22 mouse cellular contexts compared by ENCODE assay signal in genomic region chr9:114522041-114522440, GRCm38 (mm10). TPM values are rescaled to one million over a fixed set of nuclear protein-coding genes. Genes with fewer than 3 reads are reported as not detected.
DNase-seq lines count a peak whose midpoint lies in the region; ATAC-seq and TF ChIP-seq lines count a peak whose summit lies in the region.
"Had no signal": no experiment of that assay in that cellular context is flagged by ENCODE, and none has a peak within 500 bp of the region (broad histone marks: within the 10 kb centered on the region; RNA-seq: fewer than 3 reads in every experiment).

No protein-coding gene starts in this region.

- no peak overlapping the region for H3K4me3 ChIP-seq in layer of hippocampus, adult 2 months
- H3K4me3 ChIP-seq in CH12.LX (replicated peaks in 1 of 3; ENCODE audit: low read depth in 2 of 3, low read length in 2 of 3, poor library complexity in 1 of 3): no peak overlapping the region
- H3K4me3 ChIP-seq in ES-Bruce4 (ENCODE audit: low read depth, low read length): no peak overlapping the region
- no peak overlapping the region for H3K4me3 ChIP-seq in liver, embryonic 16.5 days (ENCODE audit: low read depth, low read length)
- H3K4me3 ChIP-seq: embryonic facial prominence, embryonic 15.5 days; forebrain, embryonic 12.5 days; hindbrain, embryonic 15.5 days; left cerebral cortex, adult 2 months; midbrain, embryonic 10.5 days; stomach, embryonic 15.5 days had no signal

- in situ Hi-C loops in CH12.LX (cut with MboI; ENCODE audit: low pct_ligation_motif_present, low pct_unique_long_range_greater_than_20kb, low sequenced_read_pairs): no loop called here

- dilution Hi-C loops in CH12.LX (cut with MboI; ENCODE audit: extremely low pct_ligation_motif_present, extremely low pct_unique_long_range_greater_than_20kb, low sequenced_read_pairs): no loop called here

- H3K4me2 ChIP-seq in CH12.LX (ENCODE audit: insufficient read depth, low read depth, poor library complexity, severe bottlenecking): no peak overlapping the region
- no peak overlapping the region for H3K4me2 ChIP-seq in liver, embryonic 16.5 days (ENCODE audit: low read depth, low read length)
- H3K4me2 ChIP-seq: embryonic facial prominence, embryonic 15.5 days; forebrain, embryonic 12.5 days; hindbrain, embryonic 15.5 days; stomach, embryonic 15.5 days had no signal

- H3K36me3 ChIP-seq in CH12.LX (replicated peaks in 1 of 2; ENCODE audit: control insufficient read depth in 1 of 2, insufficient read depth in 1 of 2, low read length in 1 of 2) (no peaks in the 10 kb centered on the region), ES-Bruce4 (ENCODE audit: control insufficient read depth, insufficient read depth, low read length, poor library complexity, severe bottlenecking) (peaks cover 19% of the 10 kb centered on the region)
- no peaks in the 10 kb centered on the region for H3K36me3 ChIP-seq in liver, embryonic 16.5 days (ENCODE audit: control insufficient read depth, insufficient read depth)
- H3K36me3 ChIP-seq: embryonic facial prominence, embryonic 15.5 days; forebrain, embryonic 12.5 days; hindbrain, embryonic 15.5 days; stomach, embryonic 15.5 days had no signal

- 29% methylated on average over 5 of the region's 5 CpGs for WGBS in liver, embryonic 16.5 days (ENCODE audit: insufficient replicate concordance)

- no peak for ATAC-seq in liver, embryonic 16.5 days (ENCODE audit: low read depth)
- ATAC-seq: Patski had no signal

- peak; percentile 52 for TF ChIP-seq CTCF in layer of hippocampus, adult 2 months (conservative IDR thresholded peaks at IDR 0.05)
- TF ChIP-seq CTCF in CH12.LX (conservative IDR thresholded peaks at IDR 0.05 in 1 of 2, IDR thresholded peaks at IDR 0.05 in 1 of 2; ENCODE audit: low read depth in 2 of 2, low read length in 2 of 2) (peak in 1 of 2 experiments; percentile 58; a peak in 3 of 4 replicates), ES-Bruce4 (IDR thresholded peaks at IDR 0.05; ENCODE audit: low read depth, low read length) (peak; percentile 23)

- no peaks in the 10 kb centered on the region for H3K27me3 ChIP-seq in CH12.LX (replicated peaks)
- H3K27me3 ChIP-seq in ES-Bruce4 (ENCODE audit: control insufficient read depth, insufficient read depth, low read length, poor library complexity, severe bottlenecking): no peaks in the 10 kb centered on the region
- no peaks in the 10 kb centered on the region for H3K27me3 ChIP-seq in liver, embryonic 16.5 days (ENCODE audit: control insufficient read depth, insufficient read depth, low read depth, low read length)
- H3K27me3 ChIP-seq: embryonic facial prominence, embryonic 15.5 days; hindbrain, embryonic 15.5 days; Patski; stomach, embryonic 15.5 days had no signal

- no peak for TF ChIP-seq POLR2A in CH12.LX (IDR thresholded peaks at IDR 0.05; ENCODE audit: low read depth, low read length)
- TF ChIP-seq POLR2A in ES-Bruce4 (IDR thresholded peaks at IDR 0.05; ENCODE audit: insufficient read depth, low read length): no peak

- TF ChIP-seq EP300 in CH12.LX (IDR thresholded peaks at IDR 0.05; ENCODE audit: low read length): no peak
- TF ChIP-seq EP300 in ES-Bruce4 (IDR thresholded peaks at IDR 0.05; ENCODE audit: insufficient read depth, low read depth, low read length): no peak

- H3K9me3 ChIP-seq in CH12.LX (replicated peaks; ENCODE audit: low read length) (no peaks in the 10 kb centered on the region), ES-Bruce4 (replicated peaks; ENCODE audit: control insufficient read depth, insufficient read depth, low read length, poor library complexity, severe bottlenecking) (no peaks in the 10 kb centered on the region)
- H3K9me3 ChIP-seq in liver, embryonic 16.5 days (replicated peaks; ENCODE audit: control insufficient read depth, low read length): no peaks in the 10 kb centered on the region
- H3K9me3 ChIP-seq: embryonic facial prominence, embryonic 15.5 days; forebrain, embryonic 12.5 days; hindbrain, embryonic 15.5 days; midbrain, embryonic 10.5 days; stomach, embryonic 15.5 days had no signal

- peak; percentile 24 for TF ChIP-seq RAD21 in CH12.LX (IDR thresholded peaks at IDR 0.05; ENCODE audit: low read depth, low read length)

- H3K27ac ChIP-seq in layer of hippocampus, adult 2 months: no peak overlapping the region
- H3K27ac ChIP-seq in CH12.LX (ENCODE audit: insufficient read depth, low read depth): no peak overlapping the region
- peak overlapping the region; percentile 10; the same call in 1 of the 2 replicates for H3K27ac ChIP-seq in ES-Bruce4 (ENCODE audit: insufficient read depth, low read length)
- peak overlapping the region; percentile 68; the same call in 1 of the 2 replicates for H3K27ac ChIP-seq in liver, embryonic 16.5 days (ENCODE audit: low read length)
- H3K27ac ChIP-seq: embryonic facial prominence, embryonic 15.5 days; forebrain, embryonic 12.5 days; hindbrain, embryonic 15.5 days; left cerebral cortex, adult 2 months; midbrain, embryonic 10.5 days; stomach, embryonic 15.5 days had no signal

- DNase-seq in layer of hippocampus, adult 2 months (ENCODE audit: low spot score in 2 of 2): no peak
- DNase-seq in layer of hippocampus, postnatal 10 days (ENCODE audit: low spot score in 2 of 2): no peak
- no peak for DNase-seq in CH12.LX (ENCODE audit: extremely low read depth)
- no peak for DNase-seq in adrenal gland, adult 18-20 months (ENCODE audit: low spot score in 2 of 2)
- DNase-seq in adrenal gland, adult (ENCODE audit: inconsistent age in 2 of 2, low spot score in 1 of 2): no peak
- DNase-seq: adrenal gland, adult 8-10 months; cerebellum, adult 2 months; heart, adult 18-20 months; heart, postnatal 10 days; kidney, adult 9 months; spleen, adult 18-20 months had no signal

- H3K4me1 ChIP-seq in CH12.LX (ENCODE audit: control insufficient read depth in 1 of 2, insufficient read depth in 2 of 2): peaks cover 6 to 23% of the 10 kb centered on the region in 2 experiments
- peaks cover 2% of the 10 kb centered on the region for H3K4me1 ChIP-seq in ES-Bruce4 (ENCODE audit: control insufficient read depth, insufficient read depth, low read length)
- peaks cover 9% of the 10 kb centered on the region for H3K4me1 ChIP-seq in liver, embryonic 16.5 days (ENCODE audit: control insufficient read depth, low read depth, low read length)

- no peaks in the 10 kb centered on the region for H3K79me2 ChIP-seq in CH12.LX (replicated peaks; ENCODE audit: control insufficient read depth, extremely low read depth, insufficient read depth, poor library complexity, severe bottlenecking)

- H3K9ac ChIP-seq in CH12.LX (ENCODE audit: insufficient read depth, low read depth): no peak overlapping the region
- no peak overlapping the region for H3K9ac ChIP-seq in ES-Bruce4 (ENCODE audit: low read depth, poor library complexity, severe bottlenecking)
- no peak overlapping the region for H3K9ac ChIP-seq in liver, embryonic 16.5 days (ENCODE audit: low read depth, low read length)
- H3K9ac ChIP-seq: embryonic facial prominence, embryonic 15.5 days; forebrain, embryonic 12.5 days; hindbrain, embryonic 15.5 days; stomach, embryonic 15.5 days had no signal

TF ChIP-seq in CH12.LX, 34 proteins besides CTCF, POLR2A, EP300 and RAD21:
- TF ChIP-seq SMC3 (IDR thresholded peaks at IDR 0.05; ENCODE audit: low read depth, low read length): peak; percentile 60
- TF ChIP-seq JUND (conservative IDR thresholded peaks at IDR 0.05; ENCODE audit: low read depth, low read length): no peak
- no peak for TF ChIP-seq MXI1 (IDR thresholded peaks at IDR 0.05; ENCODE audit: low read depth, low read length)

RNA-seq across cellular contexts. Expression of gene C130032M10Rik, which starts 6.5 kb away (rescaled TPM):
- not detected for total RNA-seq in layer of hippocampus, adult 2 months (2021)
- total RNA-seq in layer of hippocampus, postnatal 10 days (2021): not detected
- total RNA-seq in CH12.LX (2012; rRNA removed): not detected in 2 replicates
- total RNA-seq in CH12.LX (2014; rRNA removed): not detected in 2 replicates
- polyA plus RNA-seq in CH12.LX (2012; ENCODE audit: insufficient read length, low read depth): not detected in 2 replicates
- polyA plus RNA-seq in ES-Bruce4 (2011; ENCODE audit: insufficient read depth, insufficient read length, low read depth, missing spikeins): not detected in 2 replicates
- polyA plus RNA-seq in liver, embryonic 16.5 days (2015; fragmentation: Nextera tagmentation; extraction: Ambion mirVana): not detected in 2 replicates
- not detected for total RNA-seq in adrenal gland, adult 18-20 months (2021)
- total RNA-seq: heart, adult 18-20 months; heart, postnatal 10 days; layer of hippocampus, adult 18-20 months; left cerebral cortex, adult 2 months; neutrophil, adult 5-6 weeks had no signal
- polyA plus RNA-seq: cerebellum, adult 2 months; forebrain, embryonic 12.5 days; hindbrain, embryonic 15.5 days; Patski had no signal

RNA-seq across cellular contexts. Expression of gene Ccr4, which starts 17.3 kb away (rescaled TPM):
- not detected for total RNA-seq in layer of hippocampus, adult 2 months (2021)
- not detected for total RNA-seq in layer of hippocampus, postnatal 10 days (2021)
- total RNA-seq in CH12.LX (2012; rRNA removed) (0.08 TPM in 2 replicates), CH12.LX (2014; rRNA removed) (0.36 and 0.55 TPM in 2 replicates)
- polyA plus RNA-seq in CH12.LX (2012; ENCODE audit: insufficient read length, low read depth) (0.65 and 0.74 TPM in 2 replicates), ES-Bruce4 (2011; ENCODE audit: insufficient read depth, insufficient read length, low read depth, missing spikeins) (0.57 and 1.4 TPM in 2 replicates)
- polyA plus RNA-seq in liver, embryonic 16.5 days (2015; fragmentation: Nextera tagmentation; extraction: Ambion mirVana): not detected in 2 replicates
- total RNA-seq in adrenal gland, adult 18-20 months (2021): not detected
- total RNA-seq: adrenal gland, adult 8-10 months; heart, adult 18-20 months; layer of hippocampus, adult 18-20 months; left cerebral cortex, adult 2 months; neutrophil, adult 5-6 weeks had no signal
- polyA plus RNA-seq: cerebellum, adult 2 months; forebrain, embryonic 12.5 days; hindbrain, embryonic 15.5 days; midbrain, embryonic 10.5 days; Patski had no signal

RNA-seq across cellular contexts. Expression of gene Trim71, which starts 42.1 kb away (rescaled TPM):
- 1 to 10 TPM; 1.3 to 1.4 TPM for total RNA-seq in layer of hippocampus, adult 2 months (2021)
- under 1 TPM; 0.18 to 0.27 TPM for total RNA-seq in layer of hippocampus, postnatal 10 days (2021)
- total RNA-seq in CH12.LX (2012; rRNA removed) (under 0.01 and 0.04 TPM in 2 replicates), CH12.LX (2014; rRNA removed) (not detected in 2 replicates)
- polyA plus RNA-seq in CH12.LX (2012; ENCODE audit: insufficient read length, low read depth) (0.03 TPM in 1 of 2 replicates, not detected in the other), ES-Bruce4 (2011; ENCODE audit: insufficient read depth, insufficient read length, low read depth, missing spikeins) (120 and 122 TPM in 2 replicates)
- 0.69 and 0.71 TPM in 2 replicates for polyA plus RNA-seq in liver, embryonic 16.5 days (2015; fragmentation: Nextera tagmentation; extraction: Ambion mirVana)
- not detected for total RNA-seq in adrenal gland, adult 18-20 months (2021)
- total RNA-seq: heart, adult 18-20 months; heart, postnatal 10 days; neutrophil, adult 5-6 weeks had no signal
- polyA plus RNA-seq: Patski had no signal

Comparison
In these comparisons a context has a peak if more than half of its experiments do, and no peak if none do; other contexts are left out.
1. H3K27ac ChIP-seq: peak in ES-Bruce4 (single experiment) and liver, embryonic 16.5 days (single experiment); none in layer of hippocampus, adult 2 months (single experiment) and CH12.LX (single experiment).